Mouse (Mus musculus): Measurements from ENCODE around the gene Cdc6.

Cdc6 gene

GRCm38 (mm10) chr11:98907437-98908173 is at the start of gene Cdc6:
Cdc6 (plus strand) TSS chr11:98907801.
- DNase-seq (ENCODE audit: low read depth, low spot score), result peak; percentile 97

- peak; percentile 83 for DNase-seq (ENCODE audit: low read depth, low spot score)
Observed at GRCm38 (mm10) chr11:98858759-98859731, 48.6 kb upstream of the Cdc6 start.

- DNase-seq (ENCODE audit: low read depth, low spot score), result peak; percentile 86
Observed at GRCm38 (mm10) chr11:98863028-98863750, 44.4 kb upstream of the Cdc6 start, which contains the start of gene Wipf2. Wipf2 (plus strand) TSS chr11:98863638.

- peak; percentile 17 for DNase-seq (ENCODE audit: low read depth, low spot score)
Observed at GRCm38 (mm10) chr11:98863751-98864429, 43.7 kb upstream of the Cdc6 start.

GRCm38 (mm10) chr11:98867293-98867692 is 40.3 kb upstream of the Cdc6 start:
- DNase-seq (ENCODE audit: low read depth, low spot score), result no peak

- DNase-seq (ENCODE audit: low read depth, low spot score), result no peak
Observed at GRCm38 (mm10) chr11:98869906-98870305, 37.7 kb upstream of the Cdc6 start.

GRCm38 (mm10) chr11:98870791-98871190 is 36.8 kb upstream of the Cdc6 start:
- no peak for DNase-seq (ENCODE audit: low read depth, low spot score)

GRCm38 (mm10) chr11:98871416-98871815 is 36.2 kb upstream of the Cdc6 start:
- no peak for DNase-seq (ENCODE audit: low read depth, low spot score)

GRCm38 (mm10) chr11:98872040-98872439 is 35.6 kb upstream of the Cdc6 start:
- no peak for DNase-seq (ENCODE audit: low read depth, low spot score)

GRCm38 (mm10) chr11:98873900-98874299 is 33.7 kb upstream of the Cdc6 start:
- DNase-seq (ENCODE audit: low read depth, low spot score), result no peak

GRCm38 (mm10) chr11:98877001-98877400 is 30.6 kb upstream of the Cdc6 start:
- no peak for DNase-seq (ENCODE audit: low read depth, low spot score)

- DNase-seq (ENCODE audit: low read depth, low spot score), result no peak
Observed at GRCm38 (mm10) chr11:98887703-98888102, 19.9 kb upstream of the Cdc6 start.

GRCm38 (mm10) chr11:98889077-98889476 is 18.5 kb upstream of the Cdc6 start:
- no peak for DNase-seq (ENCODE audit: low read depth, low spot score)

- no peak for DNase-seq (ENCODE audit: low read depth, low spot score)
Observed at GRCm38 (mm10) chr11:98889977-98890376, 17.6 kb upstream of the Cdc6 start.

- DNase-seq (ENCODE audit: low read depth, low spot score), result no peak
Observed at GRCm38 (mm10) chr11:98892426-98892825, 15.2 kb upstream of the Cdc6 start.

GRCm38 (mm10) chr11:98900529-98901125 is 7.0 kb upstream of the Cdc6 start:
- DNase-seq (ENCODE audit: low read depth, low spot score), result no peak

- DNase-seq (ENCODE audit: low read depth, low spot score), result no peak
Observed at GRCm38 (mm10) chr11:98902621-98903245, 4.9 kb upstream of the Cdc6 start.

GRCm38 (mm10) chr11:98904577-98904976 is 3.0 kb upstream of the Cdc6 start:
- DNase-seq (ENCODE audit: low read depth, low spot score), result no peak

GRCm38 (mm10) chr11:98905033-98905432 is 2.6 kb upstream of the Cdc6 start:
- no peak for DNase-seq (ENCODE audit: low read depth, low spot score)

- DNase-seq (ENCODE audit: low read depth, low spot score), result no peak
Observed at GRCm38 (mm10) chr11:98905583-98905982, 2.0 kb upstream of the Cdc6 start.

All from c-Kit-negative CD71-positive TER-119-positive erythroid progenitor cells, embryonic 14.5 days (primary cell).